Mouse (Mus musculus) forebrain, postnatal 0 days (tissue): Measurements from ENCODE around the gene Hand1. TPM values are rescaled to one million over a fixed set of nuclear protein-coding genes. Genes with fewer than 3 reads are reported as not detected.

Experiments
- ATAC-seq: fragments of 200-750 bp; cut with Nextera tagmentation; 2 replicates; pipeline ENCODE4 v1.8.0; 2017; ENCODE audit warnings: mild to moderate bottlenecking, moderate library complexity
- DNase-seq: peaks from one replicate; pipeline ENCODE4 v3.0.0-alpha.2; 2015
- H3K27ac ChIP-seq: fragments of 300-500 bp; sonication (generic); 2 replicates; pipeline ENCODE4 v1.5.1; 2014; ENCODE audit warnings: low read depth, mild to moderate bottlenecking, antibody characterized with exemption, low read length, moderate library complexity, mixed read lengths
- H3K27me3 ChIP-seq: fragments of 300-500 bp; sonication (generic); 2 replicates; pipeline ENCODE4 v1.6.1; 2014; ENCODE audit warnings: mild to moderate bottlenecking, low read length, mixed read lengths; ENCODE audit not compliant: insufficient read depth
- H3K36me3 ChIP-seq: fragments of 300-500 bp; sonication (generic); 2 replicates; pipeline ENCODE4 v1.6.1; 2014; ENCODE audit warnings: mild to moderate bottlenecking, moderate library complexity; ENCODE audit not compliant: insufficient read depth
- H3K4me1 ChIP-seq: fragments of 300-500 bp; sonication (generic); 2 replicates; pipeline ENCODE4 v1.6.1; 2014; ENCODE audit warnings: antibody characterized with exemption; ENCODE audit not compliant: insufficient read depth
- H3K4me2 ChIP-seq: fragments of 300-500 bp; sonication (generic); 2 replicates; pipeline ENCODE4 v1.6.1; 2014; ENCODE audit warnings: low read depth, mild to moderate bottlenecking, moderate library complexity
- H3K4me3 ChIP-seq: fragments of 300-500 bp; sonication (generic); 2 replicates; pipeline ENCODE4 v1.5.1; 2014; ENCODE audit warnings: low read depth, low read length, mixed read lengths
- H3K9ac ChIP-seq: fragments of 300-500 bp; sonication (generic); 2 replicates; pipeline ENCODE4 v1.6.1; 2014; ENCODE audit warnings: mild to moderate bottlenecking
- H3K9me3 ChIP-seq: fragments of 300-500 bp; sonication (generic); 2 replicates; pipeline ENCODE4 v1.6.1; 2016; ENCODE audit warnings: low read length
- CTCF ChIP-seq: sonication (generic); IDR thresholded peaks from 2 replicates; pipeline ENCODE4 v1.5.1; 2016; ENCODE audit warnings: antibody characterized with exemption, control low read depth, low read depth
- WGBS: fragments of 180-500 bp; shearing (Covaris S2); extraction: QIAGEN DNeasy Blood & Tissue Kit; methylation state at CpG from one replicate; pipeline ENCODE4 v1.1.7; 2014; 5-methylcytosine and 5-hydroxymethylcytosine counted together
- polyA plus RNA-seq: library from polyadenylated mRNA; unstranded; fragments of >200 nt; fragmentation: Nextera tagmentation; extraction: Ambion mirVana; gene quantifications from 2 replicates; pipeline ENCODE4 v1.2.1, GENCODE M21; 2015
- total RNA-seq: library from RNA; depleted of rRNA; stranded (reverse); fragments of >200 nt; gene quantifications from 2 replicates; pipeline ENCODE4 v1.2.3, GENCODE M21; 2014

The Hand1 gene
- total and polyA plus RNA-seq, 2 experiments from 2014 or later = not detected

GRCm38 (mm10) chr11:57833296-57833977 is 819 bp upstream of the Hand1 start:
- Histone ChIP-seq H3K36me3 (no peaks in the 10 kb centered on the region), H3K4me1 (no peaks in the 10 kb centered on the region), H3K4me3 (no peak overlapping the region), H3K27ac (no peak overlapping the region), H3K9me3 (no peaks in the 10 kb centered on the region), H3K27me3 (peaks cover 82% of the 10 kb centered on the region), H3K4me2 (no peak overlapping the region), H3K9ac (no peak overlapping the region)
- WGBS = 5% methylated on average over 30 of the region's 30 CpGs
- ATAC-seq = no peak
- DNase-seq = no peak
- no peak for TF ChIP-seq CTCF

GRCm38 (mm10) chr11:57831861-57832260 is 757 bp downstream of the Hand1 start:
- 10% methylated on average over 16 of the region's 16 CpGs for WGBS
- H3K27ac ChIP-seq = no peak overlapping the region

GRCm38 (mm10) chr11:57831281-57831781 is 1.3 kb downstream of the Hand1 start:
- ATAC-seq (no peak), DNase-seq (no peak)
- 5% methylated on average over 31 of the region's 31 CpGs for WGBS
- H3K9ac ChIP-seq = no peak overlapping the region
- peaks cover 93% of the 10 kb centered on the region for H3K27me3 ChIP-seq
- no peak for TF ChIP-seq CTCF
- H3K4me3 ChIP-seq = no peak overlapping the region
- H3K27ac ChIP-seq = no peak overlapping the region
- H3K9me3 ChIP-seq = no peaks in the 10 kb centered on the region
- no peaks in the 10 kb centered on the region for H3K4me1 ChIP-seq
- no peak overlapping the region for H3K4me2 ChIP-seq
- H3K36me3 ChIP-seq = no peaks in the 10 kb centered on the region

More at GRCm38 (mm10) chr11:57831861-57832260, 757 bp downstream of the Hand1 start:
- no peak for TF ChIP-seq CTCF
- Histone ChIP-seq H3K36me3 (no peaks in the 10 kb centered on the region), H3K27me3 (peaks cover 93% of the 10 kb centered on the region), H3K4me3 (no peak overlapping the region), H3K9ac (no peak overlapping the region), H3K4me2 (no peak overlapping the region), H3K9me3 (no peaks in the 10 kb centered on the region), H3K4me1 (no peaks in the 10 kb centered on the region)
- DNase-seq (no peak), ATAC-seq (no peak)

- peaks cover 85% of the 10 kb centered on the region for H3K27me3 ChIP-seq
- H3K36me3 ChIP-seq = no peaks in the 10 kb centered on the region
- no peak for TF ChIP-seq CTCF
- no peak overlapping the region for H3K4me2 ChIP-seq
- DNase-seq (no peak), ATAC-seq (no peak)
- no peak overlapping the region for H3K27ac ChIP-seq
- 23% methylated on average over 17 of the region's 17 CpGs for WGBS
- H3K9me3 ChIP-seq = no peaks in the 10 kb centered on the region
- no peak overlapping the region for H3K4me3 ChIP-seq
- no peak overlapping the region for H3K9ac ChIP-seq
- H3K4me1 ChIP-seq = no peaks in the 10 kb centered on the region
These were observed 2.5 kb downstream of the Hand1 start for GRCm38 (mm10) chr11:57829871-57830775.

- no peak for ATAC-seq
- DNase-seq = no peak
- H3K9ac ChIP-seq = no peak overlapping the region
- no peaks in the 10 kb centered on the region for H3K36me3 ChIP-seq
- no peaks in the 10 kb centered on the region for H3K4me1 ChIP-seq
- 3% methylated on average over 53 of the region's 53 CpGs for WGBS
- TF ChIP-seq CTCF = no peak
- peaks cover 83% of the 10 kb centered on the region for H3K27me3 ChIP-seq
- 0 out of 2 replicates have a peak overlapping the region, but pooled peaks have one; percentile 3 for H3K4me3 ChIP-seq
- no peak overlapping the region for H3K4me2 ChIP-seq
- no peak overlapping the region for H3K27ac ChIP-seq
- H3K9me3 ChIP-seq = no peaks in the 10 kb centered on the region
These were observed 3.4 kb downstream of the Hand1 start for GRCm38 (mm10) chr11:57828955-57829870.

GRCm38 (mm10) chr11:57827915-57828545 is 4.6 kb downstream of the Hand1 start:
- no peak for TF ChIP-seq CTCF
- H3K9me3 ChIP-seq = no peaks in the 10 kb centered on the region
- peak; percentile 69 for DNase-seq
- no peaks in the 10 kb centered on the region for H3K4me1 ChIP-seq
- no peak overlapping the region for H3K9ac ChIP-seq
- under 1% methylated on average over 33 of the region's 33 CpGs for WGBS
- H3K4me3 ChIP-seq = peak overlapping the region; percentile 21
- peaks cover 71% of the 10 kb centered on the region for H3K27me3 ChIP-seq
- H3K4me2 ChIP-seq = peak overlapping the region; percentile 33
- H3K36me3 ChIP-seq = no peaks in the 10 kb centered on the region
- ATAC-seq = peak; percentile 20; the same call in 1 of the 2 replicates
- no peak overlapping the region for H3K27ac ChIP-seq
